Mouse (Mus musculus) lung, postnatal 0 days (tissue): ENCODE results near the gene S100a10. TPM values are rescaled to one million over a fixed set of nuclear protein-coding genes. Genes with fewer than 3 reads are reported as not detected.
"Not testable (repeated sequence)": the region's sequence is repeated elsewhere in the genome, so short reads cannot be mapped to it uniquely, and the experiment has no call there.

Experiments
- ATAC-seq: fragments of 200-750 bp; cut with Nextera tagmentation; 2 replicates; pipeline ENCODE4 v1.8.0; 2017; ENCODE audit warnings: moderate library complexity
- DNase-seq: peaks from one replicate; pipeline ENCODE4 v3.0.0-alpha.2; 2016; ENCODE audit warnings: low spot score
- H3K27ac ChIP-seq: fragments of 300-500 bp; sonication (generic); 2 replicates; pipeline ENCODE4 v1.5.1; 2014; ENCODE audit warnings: antibody characterized with exemption, mild to moderate bottlenecking, low read length, mixed read lengths
- H3K27me3 ChIP-seq: fragments of 300-500 bp; sonication (generic); replicated peaks from 2 replicates; pipeline ENCODE4 v1.6.1; 2014; ENCODE audit warnings: low read length, mixed read lengths; ENCODE audit not compliant: insufficient read depth
- H3K36me3 ChIP-seq: fragments of 300-500 bp; sonication (generic); 2 replicates; pipeline ENCODE4 v1.6.1; 2014; ENCODE audit warnings: low read length, mixed read lengths; ENCODE audit not compliant: insufficient read depth
- H3K4me1 ChIP-seq: fragments of 300-500 bp; sonication (generic); 2 replicates; pipeline ENCODE4 v1.6.1; 2014; ENCODE audit warnings: antibody characterized with exemption, low read depth, low read length, mixed read lengths; ENCODE audit not compliant: insufficient read depth
- H3K4me2 ChIP-seq: fragments of 300-500 bp; sonication (generic); replicated peaks from 2 replicates; pipeline ENCODE4 v1.6.1; 2014; ENCODE audit warnings: low read depth, mild to moderate bottlenecking, low read length, moderate library complexity, mixed read lengths
- H3K4me3 ChIP-seq: fragments of 300-500 bp; sonication (generic); 2 replicates; pipeline ENCODE4 v1.5.1; 2014; ENCODE audit warnings: low read depth, low read length
- H3K9ac ChIP-seq: fragments of 300-500 bp; sonication (generic); replicated peaks from 2 replicates; pipeline ENCODE4 v1.6.1; 2014; ENCODE audit warnings: low read depth, mild to moderate bottlenecking
- H3K9me3 ChIP-seq: fragments of 300-500 bp; sonication (generic); 2 replicates; pipeline ENCODE4 v1.6.1; 2016; ENCODE audit warnings: low read length, mixed read lengths
- CTCF ChIP-seq: IDR thresholded peaks from 2 replicates; pipeline ENCODE4 v1.5.1; 2016; ENCODE audit warnings: antibody characterized with exemption, mild to moderate bottlenecking
- EP300 ChIP-seq: IDR thresholded peaks from 2 replicates; pipeline ENCODE4 v1.6.1; 2016; ENCODE audit warnings: antibody characterized with exemption, mild to moderate bottlenecking, control low read depth
- WGBS: fragments of 180-500 bp; shearing (Covaris S2); extraction: QIAGEN DNeasy Blood & Tissue Kit; methylation state at CpG from one replicate; pipeline ENCODE4 v1.1.7; 2014; 5-methylcytosine and 5-hydroxymethylcytosine counted together
- polyA plus RNA-seq: library from polyadenylated mRNA; unstranded; fragments of >200 nt; fragmentation: Nextera tagmentation; extraction: Ambion mirVana; gene quantifications from 2 replicates; pipeline ENCODE4 v1.2.1, GENCODE M21; 2015

The S100a10 gene
- polyA plus RNA-seq, 1 experiment from 2014 or later: 447 TPM

- Histone ChIP-seq H3K4me2 (peak overlapping the region; percentile 38), H3K36me3 (peaks cover 14% of the 10 kb centered on the region; the same call in 1 of the 2 replicates), H3K9ac (no peak overlapping the region), H3K4me3 (no peak overlapping the region), H3K27ac (0 out of 2 replicates have a peak overlapping the region, but pooled peaks have one; percentile 33), H3K9me3 (no peaks in the 10 kb centered on the region), H3K4me1 (peaks cover 9% of the 10 kb centered on the region), H3K27me3 (no peaks in the 10 kb centered on the region)
- 25% methylated on average over 7 of the region's 7 CpGs for WGBS
- ATAC-seq: no peak
- TF ChIP-seq CTCF (peak; percentile 90), EP300 (peak; percentile 52; the same call in 1 of the 2 replicates)
- peak; percentile 85 for DNase-seq
Measured at GRCm38 (mm10) chr3:93522611-93523010, 32.3 kb upstream of the S100a10 start.

GRCm38 (mm10) chr3:93527300-93527699 is 27.6 kb upstream of the S100a10 start:
- Histone ChIP-seq H3K36me3 (peaks cover 14% of the 10 kb centered on the region; the same call in 1 of the 2 replicates), H3K27ac (no peak overlapping the region), H3K4me1 (no peaks in the 10 kb centered on the region), H3K9me3 (no peaks in the 10 kb centered on the region), H3K9ac (no peak overlapping the region), H3K4me3 (no peak overlapping the region), H3K4me2 (no peak overlapping the region), H3K27me3 (no peaks in the 10 kb centered on the region)
- ATAC-seq (no peak), DNase-seq (no peak)
- WGBS: 79% methylated on average over 3 of the region's 3 CpGs
- TF ChIP-seq EP300 (no peak), CTCF (no peak)

- Histone ChIP-seq H3K4me3 (no peak overlapping the region), H3K9ac (no peak overlapping the region), H3K4me1 (no peaks in the 10 kb centered on the region), H3K9me3 (no peaks in the 10 kb centered on the region), H3K4me2 (no peak overlapping the region), H3K36me3 (peaks cover 14% of the 10 kb centered on the region; the same call in 1 of the 2 replicates), H3K27me3 (no peaks in the 10 kb centered on the region), H3K27ac (no peak overlapping the region)
- DNase-seq (no peak), ATAC-seq (no peak)
- TF ChIP-seq CTCF (no peak), EP300 (no peak)
- 87% methylated on average over 5 of the region's 5 CpGs for WGBS
Measured at GRCm38 (mm10) chr3:93528807-93529206, 26.1 kb upstream of the S100a10 start.

GRCm38 (mm10) chr3:93537068-93537576 is 17.8 kb upstream of the S100a10 start:
- no peaks in the 10 kb centered on the region for H3K9me3 ChIP-seq
- no peaks in the 10 kb centered on the region for H3K27me3 ChIP-seq
- WGBS: 52% methylated on average over 2 of the region's 2 CpGs
- no peaks in the 10 kb centered on the region for H3K4me1 ChIP-seq
- H3K27ac ChIP-seq: no peak overlapping the region
- peak; percentile 77 for DNase-seq
- no peak overlapping the region for H3K4me2 ChIP-seq
- TF ChIP-seq CTCF: peak; percentile 46
- peak; percentile 78; the same call in 1 of the 2 replicates for TF ChIP-seq EP300
- H3K9ac ChIP-seq: no peak overlapping the region
- ATAC-seq: peak; percentile 91
- no peak overlapping the region for H3K4me3 ChIP-seq
- no peaks in the 10 kb centered on the region for H3K36me3 ChIP-seq

GRCm38 (mm10) chr3:93538486-93538885 is 16.4 kb upstream of the S100a10 start:
- 75% methylated on average over 2 of the region's 2 CpGs for WGBS
- TF ChIP-seq CTCF: no peak
- TF ChIP-seq EP300: no peak
- Histone ChIP-seq H3K27ac (no peak overlapping the region), H3K27me3 (no peaks in the 10 kb centered on the region), H3K4me1 (no peaks in the 10 kb centered on the region), H3K36me3 (no peaks in the 10 kb centered on the region), H3K9me3 (no peaks in the 10 kb centered on the region), H3K4me3 (no peak overlapping the region), H3K9ac (no peak overlapping the region), H3K4me2 (no peak overlapping the region)
- ATAC-seq: no peak
- DNase-seq: no peak

- 55% methylated on average over 2 of the region's 2 CpGs for WGBS
- ATAC-seq: no peak
- Histone ChIP-seq H3K4me2 (no peak overlapping the region), H3K4me1 (no peaks in the 10 kb centered on the region), H3K9ac (no peak overlapping the region), H3K36me3 (no peaks in the 10 kb centered on the region), H3K4me3 (no peak overlapping the region), H3K9me3 (no peaks in the 10 kb centered on the region), H3K27me3 (no peaks in the 10 kb centered on the region), H3K27ac (no peak overlapping the region)
- no peak for DNase-seq
- TF ChIP-seq EP300 (no peak), CTCF (no peak)
Measured at GRCm38 (mm10) chr3:93541501-93541900, 13.4 kb upstream of the S100a10 start.

GRCm38 (mm10) chr3:93544170-93544569 is 10.7 kb upstream of the S100a10 start:
- not testable (repeated sequence) for H3K4me3 ChIP-seq, H3K9ac ChIP-seq, ATAC-seq, H3K9me3 ChIP-seq, H3K27me3 ChIP-seq, H3K4me2 ChIP-seq, H3K36me3 ChIP-seq, H3K27ac ChIP-seq, H3K4me1 ChIP-seq, DNase-seq
- WGBS: 70% methylated on average over 6 of the region's 6 CpGs
